ENCODE assay signal across 7 mouse cellular contexts in genomic region chr1:165459041-165459502, GRCm38 (mm10). TPM values are rescaled to one million over a fixed set of nuclear protein-coding genes. Genes with fewer than 3 reads are reported as not detected.
DNase-seq lines count a peak whose midpoint lies in the region; ATAC-seq and TF ChIP-seq lines count a peak whose summit lies in the region.

No protein-coding gene starts in this region.

- DNase-seq in neural tube, embryonic 11.5 days (ENCODE audit: low spot score) = no peak
- DNase-seq in neural tube, embryonic 10.5 days (ENCODE audit: extremely low spot score, low spot score) = no peak
- no peak for DNase-seq in forebrain, embryonic 11.5 days (ENCODE audit: low spot score)
- no peak for DNase-seq in liver, embryonic 13.5 days
- DNase-seq in stomach, postnatal 0 days (ENCODE audit: low spot score) = no peak
- no peak for DNase-seq in layer of hippocampus, adult 8-10 months (ENCODE audit: low spot score in 2 of 2)
- no peak for DNase-seq in left cerebral cortex, adult 8-10 months (ENCODE audit: low spot score in 2 of 2)

- no peaks in the 10 kb centered on the region for H3K9me3 ChIP-seq in neural tube, embryonic 11.5 days (ENCODE audit: control insufficient read depth, low read length)
- no peaks in the 10 kb centered on the region for H3K9me3 ChIP-seq in forebrain, embryonic 11.5 days (ENCODE audit: control insufficient read depth, low read length)
- H3K9me3 ChIP-seq in liver, embryonic 13.5 days (replicated peaks) = no peaks in the 10 kb centered on the region
- no peaks in the 10 kb centered on the region for H3K9me3 ChIP-seq in stomach, postnatal 0 days (ENCODE audit: control insufficient read depth, low read length)

- 21% methylated on average over 7 of the region's 7 CpGs for WGBS in neural tube, embryonic 11.5 days
- 24% methylated on average over 7 of the region's 7 CpGs for WGBS in forebrain, embryonic 11.5 days
- 10% methylated on average over 7 of the region's 7 CpGs for WGBS in liver, embryonic 13.5 days (ENCODE audit: insufficient replicate concordance)
- WGBS in stomach, postnatal 0 days = 9% methylated on average over 7 of the region's 7 CpGs

- no peak overlapping the region for H3K27ac ChIP-seq in neural tube, embryonic 11.5 days (ENCODE audit: low read depth, low read length)
- H3K27ac ChIP-seq in forebrain, embryonic 11.5 days (ENCODE audit: low read depth, low read length) = no peak overlapping the region
- peak overlapping the region; percentile 99 for H3K27ac ChIP-seq in liver, embryonic 13.5 days
- H3K27ac ChIP-seq in stomach, postnatal 0 days (replicated peaks) = peak overlapping the region; percentile 97; the same call in 1 of the 2 replicates

- H3K9ac ChIP-seq in neural tube, embryonic 11.5 days (ENCODE audit: low read length) = peak overlapping the region; percentile 79; the same call in 1 of the 2 replicates
- H3K9ac ChIP-seq in forebrain, embryonic 11.5 days (ENCODE audit: low read length) = peak overlapping the region; percentile 58
- H3K9ac ChIP-seq in liver, embryonic 13.5 days = peak overlapping the region; percentile 95
- H3K9ac ChIP-seq in stomach, postnatal 0 days (ENCODE audit: low read length) = peak overlapping the region; percentile 90

- H3K4me3 ChIP-seq in neural tube, embryonic 11.5 days (ENCODE audit: low read depth, low read length) = peak overlapping the region; percentile 83
- peak overlapping the region; percentile 86 for H3K4me3 ChIP-seq in forebrain, embryonic 11.5 days (ENCODE audit: low read depth, low read length)
- peak overlapping the region; percentile 86 for H3K4me3 ChIP-seq in liver, embryonic 13.5 days (replicated peaks)
- peak overlapping the region; percentile 84 for H3K4me3 ChIP-seq in stomach, postnatal 0 days (ENCODE audit: low read depth, low read length)

- no peak for TF ChIP-seq CTCF in stomach, postnatal 0 days (IDR thresholded peaks at IDR 0.05; ENCODE audit: low read depth)

- H3K36me3 ChIP-seq in neural tube, embryonic 11.5 days (ENCODE audit: control insufficient read depth, insufficient read depth, low read length) = no peaks in the 10 kb centered on the region
- no peaks in the 10 kb centered on the region for H3K36me3 ChIP-seq in forebrain, embryonic 11.5 days (ENCODE audit: control insufficient read depth, insufficient read depth, low read length)
- peaks cover 5% of the 10 kb centered on the region; the same call in 1 of the 2 replicates for H3K36me3 ChIP-seq in liver, embryonic 13.5 days
- no peaks in the 10 kb centered on the region for H3K36me3 ChIP-seq in stomach, postnatal 0 days (ENCODE audit: control insufficient read depth, insufficient read depth, low read length)

- peak overlapping the region; percentile 90 for H3K4me2 ChIP-seq in neural tube, embryonic 11.5 days (ENCODE audit: low read depth)
- H3K4me2 ChIP-seq in forebrain, embryonic 11.5 days (ENCODE audit: low read depth, low read length, severe bottlenecking) = peak overlapping the region; percentile 89
- H3K4me2 ChIP-seq in liver, embryonic 13.5 days = peak overlapping the region; percentile 80
- H3K4me2 ChIP-seq in stomach, postnatal 0 days (replicated peaks; ENCODE audit: low read depth) = peak overlapping the region; percentile 77

- no peaks in the 10 kb centered on the region for H3K27me3 ChIP-seq in neural tube, embryonic 11.5 days (ENCODE audit: control insufficient read depth, insufficient read depth, low read length)
- H3K27me3 ChIP-seq in forebrain, embryonic 11.5 days (ENCODE audit: control insufficient read depth, insufficient read depth, low read length) = no peaks in the 10 kb centered on the region
- no peaks in the 10 kb centered on the region for H3K27me3 ChIP-seq in liver, embryonic 13.5 days
- H3K27me3 ChIP-seq in stomach, postnatal 0 days (ENCODE audit: control insufficient read depth, insufficient read depth, low read length) = no peaks in the 10 kb centered on the region

- ATAC-seq in neural tube, embryonic 11.5 days (ENCODE audit: insufficient read depth, low FRiP score, low TSS enrichment) = no peak
- no peak for ATAC-seq in forebrain, embryonic 11.5 days (replicated peaks; ENCODE audit: low FRiP score)
- ATAC-seq in liver, embryonic 13.5 days (ENCODE audit: low read depth) = no peak
- ATAC-seq in stomach, postnatal 0 days (ENCODE audit: low FRiP score, low TSS enrichment) = no peak

- H3K4me1 ChIP-seq in neural tube, embryonic 11.5 days (ENCODE audit: control insufficient read depth, insufficient read depth, low read length) = peaks cover 8% of the 10 kb centered on the region
- H3K4me1 ChIP-seq in forebrain, embryonic 11.5 days (replicated peaks; ENCODE audit: control insufficient read depth, insufficient read depth, low read length) = peaks cover 2% of the 10 kb centered on the region; the same call in 1 of the 2 replicates
- H3K4me1 ChIP-seq in liver, embryonic 13.5 days (replicated peaks) = peaks cover 41% of the 10 kb centered on the region
- H3K4me1 ChIP-seq in stomach, postnatal 0 days (replicated peaks; ENCODE audit: control insufficient read depth, insufficient read depth) = no peaks in the 10 kb centered on the region

- TF ChIP-seq EP300 in stomach, postnatal 0 days (optimal IDR thresholded peaks at IDR 0.05) = no peak

RNA-seq across cellular contexts. Expression of gene Dcaf6, which starts 1.2 kb away (rescaled TPM):
- polyA plus RNA-seq in neural tube, embryonic 11.5 days (2014; fragmentation: Nextera tagmentation; extraction: Ambion mirVana) = 8.8 and 9.0 TPM in 2 replicates
- polyA plus RNA-seq in forebrain, embryonic 11.5 days (2014; fragmentation: Nextera tagmentation; extraction: Ambion mirVana) = 7.8 and 8.1 TPM in 2 replicates
- 13.2 and 15.6 TPM in 2 replicates for polyA plus RNA-seq in liver, embryonic 13.5 days (2015; fragmentation: Nextera tagmentation; extraction: Ambion mirVana)
- 9.4 and 9.6 TPM in 2 replicates for polyA plus RNA-seq in stomach, postnatal 0 days (2015; fragmentation: Nextera tagmentation; extraction: Ambion mirVana)
- total RNA-seq in layer of hippocampus, adult 8-10 months (2022) = 10 to 100 TPM; 77.9 to 92.0 (median 86.1) TPM
- total RNA-seq in left cerebral cortex, adult 8-10 months (2022) = 10 to 100 TPM; 74.9 to 96.5 (median 84.4) TPM

RNA-seq across cellular contexts. Expression of gene Mpc2, which starts 1.4 kb away (rescaled TPM):
- 113 and 114 TPM in 2 replicates for polyA plus RNA-seq in neural tube, embryonic 11.5 days (2014; fragmentation: Nextera tagmentation; extraction: Ambion mirVana)
- polyA plus RNA-seq in forebrain, embryonic 11.5 days (2014; fragmentation: Nextera tagmentation; extraction: Ambion mirVana) = 95.8 and 100.0 TPM in 2 replicates
- polyA plus RNA-seq in liver, embryonic 13.5 days (2015; fragmentation: Nextera tagmentation; extraction: Ambion mirVana) = 230 and 248 TPM in 2 replicates
- 218 and 228 TPM in 2 replicates for polyA plus RNA-seq in stomach, postnatal 0 days (2015; fragmentation: Nextera tagmentation; extraction: Ambion mirVana)
- total RNA-seq in layer of hippocampus, adult 8-10 months (2022) = 100 to 1,000 TPM; 105 to 139 (median 124) TPM
- total RNA-seq in left cerebral cortex, adult 8-10 months (2022) = 100 to 1,000 TPM in 3 of 4 experiments, 10 to 100 TPM in 1; 99.1 to 113 (median 105) TPM

RNA-seq across cellular contexts. Expression of gene Adcy10, which starts 25.9 kb away (rescaled TPM):
- 0.13 TPM in 1 of 2 replicates, not detected in the other for polyA plus RNA-seq in neural tube, embryonic 11.5 days (2014; fragmentation: Nextera tagmentation; extraction: Ambion mirVana)
- polyA plus RNA-seq in forebrain, embryonic 11.5 days (2014; fragmentation: Nextera tagmentation; extraction: Ambion mirVana) = 0.05 and 0.13 TPM in 2 replicates
- polyA plus RNA-seq in liver, embryonic 13.5 days (2015; fragmentation: Nextera tagmentation; extraction: Ambion mirVana) = 0.05 TPM in 1 of 2 replicates, not detected in the other
- 0.02 TPM in 1 of 2 replicates, not detected in the other for polyA plus RNA-seq in stomach, postnatal 0 days (2015; fragmentation: Nextera tagmentation; extraction: Ambion mirVana)
- total RNA-seq in layer of hippocampus, adult 8-10 months (2022) = under 1 TPM in 3 of 4 experiments, not detected in 1; 0.07 to 0.92 (median 0.78) TPM
- under 1 TPM; 0.27 to 0.68 (median 0.41) TPM for total RNA-seq in left cerebral cortex, adult 8-10 months (2022)

Comparison
In these comparisons a context has a peak if more than half of its experiments do, and no peak if none do; other contexts are left out.
1. H3K27ac ChIP-seq: peak in liver, embryonic 13.5 days (single experiment) and stomach, postnatal 0 days (single experiment); none in neural tube, embryonic 11.5 days (single experiment) and forebrain, embryonic 11.5 days (single experiment).
2. Peak in every context shown above with its lines, with median percentiles within 50 percentile points of each other: H3K4me2 ChIP-seq, H3K4me3 ChIP-seq and H3K9ac ChIP-seq.